In genomic region chr16:22411764-22412163, GRCm38 (mm10) we compare ENCODE assay signal across 16 mouse cellular contexts. TPM values are rescaled to one million over a fixed set of nuclear protein-coding genes. Genes with fewer than 3 reads are reported as not detected.
DNase-seq lines count a peak whose midpoint lies in the region; ATAC-seq and TF ChIP-seq lines count a peak whose summit lies in the region.
"Had no signal": no experiment of that assay in that cellular context is flagged by ENCODE, and none has a peak within 500 bp of the region (broad histone marks: within the 10 kb centered on the region; RNA-seq: fewer than 3 reads in every experiment).

No protein-coding gene starts in this region.

- H3K27me3 ChIP-seq in neural tube, embryonic 14.5 days (ENCODE audit: control insufficient read depth, insufficient read depth, low read length), result no peaks in the 10 kb centered on the region
- H3K27me3 ChIP-seq in midbrain, embryonic 14.5 days (ENCODE audit: control insufficient read depth, insufficient read depth, low read length), result no peaks in the 10 kb centered on the region
- H3K27me3 ChIP-seq: forebrain, embryonic 15.5 days; lung, embryonic 15.5 days had no signal

- no peaks in the 10 kb centered on the region for H3K9me3 ChIP-seq in neural tube, embryonic 14.5 days (ENCODE audit: control insufficient read depth, low read length)
- no peaks in the 10 kb centered on the region for H3K9me3 ChIP-seq in midbrain, embryonic 14.5 days (ENCODE audit: control insufficient read depth, low read length)
- H3K9me3 ChIP-seq: forebrain, embryonic 15.5 days; hindbrain, embryonic 10.5 days; lung, embryonic 15.5 days had no signal

- H3K36me3 ChIP-seq in neural tube, embryonic 14.5 days (ENCODE audit: control insufficient read depth, insufficient read depth, low read length), result no peaks in the 10 kb centered on the region
- no peaks in the 10 kb centered on the region for H3K36me3 ChIP-seq in midbrain, embryonic 14.5 days (ENCODE audit: control insufficient read depth, insufficient read depth, low read length)
- H3K36me3 ChIP-seq: forebrain, embryonic 15.5 days had no signal

- 11% methylated on average over 11 of the region's 11 CpGs for WGBS in neural tube, embryonic 14.5 days
- WGBS in midbrain, embryonic 14.5 days, result 59% methylated on average over 11 of the region's 11 CpGs

- intact Hi-C loops in left cerebral cortex, adult 2 months (cut with DNase I), result no loop called here

- H3K4me3 ChIP-seq in left cerebral cortex, adult 2 months, result no peak overlapping the region
- no peak overlapping the region for H3K4me3 ChIP-seq in neural tube, embryonic 14.5 days (ENCODE audit: low read depth, low read length)
- H3K4me3 ChIP-seq in midbrain, embryonic 14.5 days (replicated peaks; ENCODE audit: low read depth, low read length), result no peak overlapping the region
- H3K4me3 ChIP-seq: forebrain, embryonic 15.5 days; hindbrain, embryonic 10.5 days; lung, embryonic 15.5 days had no signal

- H3K4me2 ChIP-seq in neural tube, embryonic 14.5 days (ENCODE audit: low read depth, low read length), result peak overlapping the region; percentile 8; the same call in 1 of the 2 replicates
- no peak overlapping the region for H3K4me2 ChIP-seq in midbrain, embryonic 14.5 days (ENCODE audit: low read length)
- H3K4me2 ChIP-seq: forebrain, embryonic 15.5 days; lung, embryonic 15.5 days had no signal

- peak overlapping the region; percentile 19; the same call in 1 of the 2 replicates for H3K27ac ChIP-seq in left cerebral cortex, adult 2 months
- H3K27ac ChIP-seq in neural tube, embryonic 14.5 days (ENCODE audit: low read depth, low read length), result no peak overlapping the region
- no peak overlapping the region for H3K27ac ChIP-seq in midbrain, embryonic 14.5 days (replicated peaks; ENCODE audit: low read depth, low read length)
- H3K27ac ChIP-seq: forebrain, embryonic 15.5 days; hindbrain, embryonic 10.5 days; lung, embryonic 15.5 days had no signal

- peaks cover 9% of the 10 kb centered on the region; the same call in 1 of the 2 replicates for H3K4me1 ChIP-seq in neural tube, embryonic 14.5 days (ENCODE audit: control insufficient read depth, insufficient read depth, low read length)
- H3K4me1 ChIP-seq in midbrain, embryonic 14.5 days (ENCODE audit: control insufficient read depth, insufficient read depth, low read length), result no peaks in the 10 kb centered on the region

- peak; percentile 38 for DNase-seq in CD4-positive, CD25-positive, alpha-beta regulatory T cell, adult 2 months (ENCODE audit: low read depth, low spot score)
- no peak for DNase-seq in left cerebral cortex, adult 2 months (ENCODE audit: extremely low spot score in 1 of 2, low spot score in 2 of 2)
- no peak for DNase-seq in left cerebral cortex, adult 9 months (ENCODE audit: low spot score in 2 of 2)
- peak; percentile 92 for DNase-seq in ZHBTc4 (ENCODE audit: low read depth, low spot score)
- no peak for DNase-seq in midbrain, embryonic 14.5 days
- DNase-seq in adrenal gland, postnatal 4 days (ENCODE audit: low spot score in 2 of 2), result no peak
- DNase-seq: gastrocnemius, postnatal 36 days; kidney, adult 2 months; liver; right cerebral cortex, postnatal 4 days; thymus, postnatal 25 days had no signal

- no peak for ATAC-seq in CD4-positive, CD25-positive, alpha-beta regulatory T cell, adult 4 months
- ATAC-seq in neural tube, embryonic 14.5 days (ENCODE audit: low read depth), result peak; percentile 67
- ATAC-seq in midbrain, embryonic 14.5 days (ENCODE audit: low FRiP score, low TSS enrichment), result no peak
- ATAC-seq: forebrain, embryonic 15.5 days had no signal

- H3K9ac ChIP-seq in neural tube, embryonic 14.5 days (replicated peaks; ENCODE audit: low read depth, low read length), result no peak overlapping the region; the same call in 1 of the 2 replicates
- no peak overlapping the region for H3K9ac ChIP-seq in midbrain, embryonic 14.5 days (replicated peaks; ENCODE audit: low read length)
- H3K9ac ChIP-seq: forebrain, embryonic 15.5 days; lung, embryonic 15.5 days had no signal

- TF ChIP-seq CTCF in left cerebral cortex, adult 2 months (IDR thresholded peaks at IDR 0.05), result no peak

RNA-seq across cellular contexts. Expression of gene Etv5, which starts 27.8 kb away (rescaled TPM):
- polyA plus RNA-seq in CD4-positive, CD25-positive, alpha-beta regulatory T cell, adult 4 months (2017; shearing (Covaris generic)), result 1 to 10 TPM; 4.4 to 5.6 TPM
- 10 to 100 TPM; 94.7 to 97.5 TPM for total RNA-seq in left cerebral cortex, adult 2 months (2021)
- polyA plus RNA-seq in neural tube, embryonic 14.5 days (2014; fragmentation: Nextera tagmentation; extraction: Ambion mirVana), result 18.3 and 26.1 TPM in 2 replicates
- 15.7 and 15.9 TPM in 2 replicates for polyA plus RNA-seq in midbrain, embryonic 14.5 days (2014; fragmentation: Nextera tagmentation; extraction: Ambion mirVana)
- 10 to 100 TPM; 24.1 to 27.5 TPM for total RNA-seq in adrenal gland, postnatal 4 days (2021)

Comparison
In these comparisons a context has a peak if more than half of its experiments do, and no peak if none do; other contexts are left out.
1. DNase-seq: peak in CD4-positive, CD25-positive, alpha-beta regulatory T cell, adult 2 months (single experiment) and ZHBTc4 (single experiment); none in left cerebral cortex, adult 2 months (0 of 2), left cerebral cortex, adult 9 months (0 of 2), midbrain, embryonic 14.5 days (single experiment) and adrenal gland, postnatal 4 days (0 of 2).